Mouse (Mus musculus) thymus, adult 2 months (tissue): ENCODE data around the gene Cct5.

ENCODE experiments used
- CTCF ChIP-seq: fragments of 200-500 bp; IDR thresholded peaks from 2 replicates; pipeline ENCODE4 v1.5.1; 2012; ENCODE audit warnings: mild to moderate bottlenecking, control low read depth, low read length, moderate library complexity, borderline replicate concordance; ENCODE audit not compliant: control insufficient read depth, poor library complexity, insufficient read depth; ENCODE audit errors: extremely low read depth
- POLR2A ChIP-seq: fragments of 200-500 bp; IDR thresholded peaks from 2 replicates; pipeline ENCODE4 v1.6.1; 2012; ENCODE audit warnings: mild to moderate bottlenecking, low read length, control low read depth, moderate library complexity; ENCODE audit not compliant: control insufficient read depth, poor library complexity, insufficient read depth; ENCODE audit errors: extremely low read depth

GRCm38 (mm10) chr15:31627277-31628154, 25.9 kb upstream of the Cct5 start:
- TF ChIP-seq CTCF (no peak), POLR2A (no peak)
